Mouse (Mus musculus): Measurements from ENCODE around the gene Ndufaf4. TPM values are rescaled to one million over a fixed set of nuclear protein-coding genes. Genes with fewer than 3 reads are reported as not detected.

The Ndufaf4 gene
- polyA plus RNA-seq, 1 experiment from 2014 or later, result 60.8 TPM

- 93% methylated on average over 2 of the region's 2 CpGs for WGBS
- Histone ChIP-seq H3K4me2 (replicated peaks) (no peak overlapping the region), H3K27me3 (no peaks in the 10 kb centered on the region), H3K9me3 (no peaks in the 10 kb centered on the region), H3K9ac (replicated peaks) (no peak overlapping the region), H3K27ac (replicated peaks) (no peak overlapping the region), H3K4me3 (no peak overlapping the region), H3K4me1 (no peaks in the 10 kb centered on the region), H3K36me3 (no peaks in the 10 kb centered on the region)
- ATAC-seq (ENCODE audit: low FRiP score, low read depth), result no peak
These were observed 17.7 kb downstream of the Ndufaf4 start for GRCm38 (mm10) chr4:24915631-24916030.

- Histone ChIP-seq H3K9ac (replicated peaks) (no peak overlapping the region), H3K27ac (replicated peaks) (no peak overlapping the region), H3K4me1 (no peaks in the 10 kb centered on the region), H3K27me3 (no peaks in the 10 kb centered on the region), H3K4me3 (no peak overlapping the region), H3K36me3 (no peaks in the 10 kb centered on the region), H3K4me2 (replicated peaks) (no peak overlapping the region), H3K9me3 (no peaks in the 10 kb centered on the region)
- ATAC-seq (ENCODE audit: low FRiP score, low read depth), result no peak
- 84% methylated on average over 5 of the region's 5 CpGs for WGBS
These were observed 22.2 kb downstream of the Ndufaf4 start for GRCm38 (mm10) chr4:24920006-24920577.

GRCm38 (mm10) chr4:24924726-24925125, 26.8 kb downstream of the Ndufaf4 start:
- no peak for ATAC-seq (ENCODE audit: low FRiP score, low read depth)
- Histone ChIP-seq H3K27me3 (no peaks in the 10 kb centered on the region), H3K4me2 (replicated peaks) (no peak overlapping the region), H3K9me3 (no peaks in the 10 kb centered on the region), H3K27ac (replicated peaks) (no peak overlapping the region), H3K9ac (replicated peaks) (no peak overlapping the region), H3K4me3 (no peak overlapping the region), H3K4me1 (no peaks in the 10 kb centered on the region), H3K36me3 (no peaks in the 10 kb centered on the region)
- 77% methylated on average over 2 of the region's 2 CpGs for WGBS

- Histone ChIP-seq H3K4me1 (no peaks in the 10 kb centered on the region), H3K27ac (replicated peaks) (no peak overlapping the region), H3K9me3 (no peaks in the 10 kb centered on the region), H3K4me2 (replicated peaks) (no peak overlapping the region), H3K4me3 (no peak overlapping the region), H3K9ac (replicated peaks) (no peak overlapping the region), H3K27me3 (no peaks in the 10 kb centered on the region), H3K36me3 (no peaks in the 10 kb centered on the region)
- no peak for ATAC-seq (ENCODE audit: low FRiP score, low read depth)
- WGBS, result 91% methylated on average over 5 of the region's 5 CpGs
These were observed 30.4 kb downstream of the Ndufaf4 start for GRCm38 (mm10) chr4:24928260-24928780.

- ATAC-seq (ENCODE audit: low FRiP score, low read depth), result no peak
- 86% methylated on average over 5 of the region's 5 CpGs for whole genome bisulfite sequencing
- Histone ChIP-seq H3K27me3 (no peaks in the 10 kb centered on the region), H3K4me2 (replicated peaks) (no peak overlapping the region), H3K9ac (replicated peaks) (no peak overlapping the region), H3K27ac (replicated peaks) (no peak overlapping the region), H3K4me1 (no peaks in the 10 kb centered on the region), H3K9me3 (no peaks in the 10 kb centered on the region), H3K4me3 (no peak overlapping the region), H3K36me3 (no peaks in the 10 kb centered on the region)
These were observed 31.0 kb downstream of the Ndufaf4 start for GRCm38 (mm10) chr4:24928926-24929325.

GRCm38 (mm10) chr4:24942728-24943424, 45.0 kb downstream of the Ndufaf4 start:
- H3K9me3 ChIP-seq, result no peaks in the 10 kb centered on the region
- ATAC-seq (ENCODE audit: low FRiP score, low read depth), result no peak
- 0 out of 2 replicates have a peak, but pooled peaks cover 4% of the 10 kb centered on the region for H3K4me1 ChIP-seq
- no peak overlapping the region for H3K4me3 ChIP-seq
- no peak overlapping the region for H3K9ac ChIP-seq (replicated peaks)
- 32% methylated on average over 6 of the region's 6 CpGs for WGBS
- H3K36me3 ChIP-seq, result no peaks in the 10 kb centered on the region
- no peak overlapping the region for H3K27ac ChIP-seq (replicated peaks)
- no peaks in the 10 kb centered on the region for H3K27me3 ChIP-seq
- H3K4me2 ChIP-seq (replicated peaks), result no peak overlapping the region

Other genes starting within 250 kb of the Ndufaf4 start
- 10.9 and 12.5 TPM in 2 replicates for gene Klhl32, start 47.0 kb upstream of the Ndufaf4 start, polyA plus RNA-seq (2016; fragmentation: Nextera tagmentation; extraction: Ambion mirVana)
- gene Gpr63, start 68.3 kb downstream of the Ndufaf4 start, polyA plus RNA-seq (2016; fragmentation: Nextera tagmentation; extraction: Ambion mirVana), result 1.2 and 2.2 TPM in 2 replicates

Data from midbrain, embryonic 12.5 days (tissue).